Mouse (Mus musculus): ENCODE data around the gene Mrps11.

Mrps11 gene

DNA sequence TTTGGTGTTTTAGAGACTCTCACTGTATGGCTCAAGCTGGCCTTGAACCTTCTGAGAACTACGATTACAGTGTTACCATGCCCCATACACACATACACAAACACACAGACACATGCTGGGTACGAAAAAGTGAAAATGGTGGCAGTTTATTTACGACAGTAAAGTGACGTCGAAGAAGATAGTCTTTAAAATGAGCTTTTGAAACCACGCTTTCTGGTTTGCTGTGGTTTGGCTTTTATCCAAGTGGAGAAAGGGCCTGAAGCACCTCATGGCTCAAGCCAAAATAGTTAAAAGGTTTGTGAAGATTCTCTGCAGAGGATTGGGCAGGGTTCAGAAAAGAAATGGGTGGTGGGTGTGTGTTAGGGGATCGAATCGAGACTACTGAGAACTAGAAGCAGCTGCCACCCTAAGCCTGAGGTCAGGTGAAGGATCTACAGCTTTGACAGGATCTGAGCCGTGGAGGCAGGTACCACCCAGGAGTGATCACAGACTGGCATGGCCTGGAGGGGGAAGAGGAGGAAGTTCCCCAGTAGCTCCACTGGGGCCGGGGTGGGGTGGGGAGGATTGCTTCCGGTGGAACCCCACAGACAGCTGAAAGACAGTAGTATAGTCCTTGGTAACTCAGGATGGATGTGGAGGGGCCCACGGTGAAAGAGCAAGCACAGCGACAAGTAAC, 11.1 kb downstream of the Mrps11 start:
- no peak for DNase-seq (ENCODE audit: low spot score in 2 of 2)

DNA sequence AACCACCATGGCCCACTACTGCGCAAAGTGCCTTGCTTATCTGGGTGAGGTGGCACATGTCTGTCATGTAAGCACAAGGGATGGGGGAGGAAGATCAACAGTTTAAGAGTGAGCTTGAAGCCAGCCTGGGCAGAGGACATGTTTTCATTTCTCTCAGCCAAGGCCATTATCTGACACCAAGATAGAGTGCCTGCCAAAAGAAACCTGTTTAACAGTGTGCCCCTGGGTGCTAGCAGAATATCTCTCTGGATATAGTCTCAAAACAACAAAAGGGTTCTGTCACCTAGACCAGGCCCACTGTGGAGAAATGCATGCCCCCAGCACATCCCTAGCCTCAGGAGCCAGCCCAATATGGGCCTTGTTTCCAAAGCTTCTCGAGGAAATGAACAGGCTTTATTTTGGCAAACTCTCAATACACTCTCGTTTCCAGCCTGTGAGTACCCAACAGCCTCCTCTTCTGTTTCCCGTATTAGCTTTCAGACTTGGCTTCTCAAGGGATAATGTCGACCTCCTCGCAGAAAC, 11.7 kb downstream of the Mrps11 start:
- no peak for DNase-seq (ENCODE audit: low spot score in 2 of 2)

DNA sequence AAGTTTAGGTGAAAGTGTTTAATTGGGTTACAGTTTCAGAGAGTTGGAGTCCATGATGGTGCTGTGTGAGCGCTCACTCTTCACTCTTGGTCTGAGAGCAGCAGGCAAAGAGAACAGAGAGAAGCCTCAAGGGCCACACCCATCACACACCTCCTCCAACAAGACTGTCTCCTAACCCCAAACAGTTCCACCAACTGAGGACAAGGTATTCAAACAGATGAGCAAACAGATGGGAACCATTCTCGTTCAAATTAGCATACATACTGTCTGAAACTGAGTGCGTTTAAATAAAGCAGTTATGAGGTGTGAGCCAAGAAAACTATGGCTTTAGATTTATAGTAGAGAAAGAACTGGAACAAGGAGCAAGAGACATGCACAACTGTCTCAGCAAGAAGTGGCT, 13.7 kb downstream of the Mrps11 start:
- DNase-seq (ENCODE audit: low spot score in 2 of 2): no peak

DNA sequence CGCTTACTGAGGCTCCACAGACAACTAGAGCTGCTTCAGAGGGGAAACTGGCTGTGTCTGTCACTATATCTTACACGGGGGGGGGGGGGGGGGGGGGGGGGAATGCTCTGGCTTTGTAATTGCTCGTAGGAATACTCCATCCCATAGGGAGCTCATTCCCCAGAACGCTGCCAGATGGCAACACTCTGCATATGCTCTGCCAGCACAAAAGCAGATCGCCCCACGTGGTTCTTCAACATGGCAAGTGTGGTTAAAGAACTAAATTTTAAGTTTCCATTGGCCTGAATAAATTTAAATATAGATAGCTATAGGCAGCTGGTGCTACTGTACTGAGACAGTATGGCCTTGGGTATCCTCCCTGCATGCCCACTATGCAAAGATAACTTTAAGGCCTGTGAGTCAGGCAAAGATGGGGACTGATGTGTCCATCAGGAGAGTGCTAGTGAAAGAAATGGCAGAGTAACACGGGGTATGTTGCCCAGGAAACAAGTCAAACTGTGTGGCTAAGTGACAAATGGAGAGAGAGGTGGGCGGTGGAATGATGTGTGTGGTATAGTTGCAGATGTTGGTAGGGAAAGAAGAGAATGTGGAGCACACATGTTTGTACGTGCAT, 15.0 kb downstream of the Mrps11 start:
- DNase-seq (ENCODE audit: low spot score in 2 of 2): no peak

DNA sequence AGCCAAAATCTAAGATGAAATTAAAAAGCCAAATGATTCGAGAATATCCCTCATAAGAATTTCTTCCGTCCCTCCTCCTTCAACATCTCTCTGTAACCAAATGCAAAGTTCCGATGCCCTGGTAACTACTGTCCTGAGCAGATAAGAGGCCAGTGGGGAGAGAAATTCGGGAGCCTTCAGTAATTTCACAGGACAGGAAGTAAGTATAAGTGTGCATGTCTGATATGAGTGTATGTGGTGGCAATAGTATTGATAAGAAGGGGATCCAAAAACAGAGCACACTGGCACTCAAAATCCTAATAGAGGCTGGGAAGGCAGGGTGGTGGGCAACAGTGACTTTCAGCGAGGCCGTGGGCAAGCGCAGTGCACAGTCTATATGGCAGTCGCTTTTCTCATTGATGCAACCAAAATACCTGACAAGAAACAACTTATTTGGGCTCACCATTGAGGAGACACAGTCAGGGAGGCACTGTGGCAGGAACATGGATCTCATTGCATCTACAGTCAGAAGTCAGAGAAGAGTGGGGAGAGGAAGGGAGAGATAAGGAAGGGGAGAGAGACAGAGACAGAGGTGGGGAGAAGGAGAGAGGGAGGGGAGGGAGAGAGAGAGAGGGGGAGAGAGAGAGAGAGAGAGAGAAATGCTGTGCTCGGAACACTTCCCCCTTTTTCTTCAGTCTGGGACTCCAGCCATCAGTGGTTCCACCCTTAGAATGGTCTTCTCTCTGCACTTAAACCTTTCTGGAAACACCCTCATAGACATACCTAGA, 17.0 kb downstream of the Mrps11 start:
- DNase-seq (ENCODE audit: low spot score in 2 of 2): no peak

DNA sequence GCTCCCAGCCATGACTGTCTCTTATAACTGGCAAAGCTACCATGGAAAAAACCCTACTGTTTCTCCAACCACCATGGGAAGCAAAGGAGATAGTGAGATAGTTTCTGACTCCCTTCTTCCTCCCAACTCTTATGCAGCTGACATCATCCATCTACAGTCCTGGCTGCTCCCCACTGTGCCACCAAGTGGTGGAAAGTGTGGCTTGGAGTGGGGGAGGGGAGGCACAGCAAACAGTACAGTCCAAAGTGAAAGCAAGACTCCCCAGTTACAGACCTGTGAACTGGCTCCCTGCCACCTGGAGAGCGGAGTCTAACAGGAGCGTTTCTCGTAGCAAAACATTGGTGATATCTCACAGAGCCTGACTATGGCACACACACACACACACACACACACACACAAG, 20.9 kb downstream of the Mrps11 start:
- DNase-seq (ENCODE audit: low spot score in 2 of 2): no peak

DNA sequence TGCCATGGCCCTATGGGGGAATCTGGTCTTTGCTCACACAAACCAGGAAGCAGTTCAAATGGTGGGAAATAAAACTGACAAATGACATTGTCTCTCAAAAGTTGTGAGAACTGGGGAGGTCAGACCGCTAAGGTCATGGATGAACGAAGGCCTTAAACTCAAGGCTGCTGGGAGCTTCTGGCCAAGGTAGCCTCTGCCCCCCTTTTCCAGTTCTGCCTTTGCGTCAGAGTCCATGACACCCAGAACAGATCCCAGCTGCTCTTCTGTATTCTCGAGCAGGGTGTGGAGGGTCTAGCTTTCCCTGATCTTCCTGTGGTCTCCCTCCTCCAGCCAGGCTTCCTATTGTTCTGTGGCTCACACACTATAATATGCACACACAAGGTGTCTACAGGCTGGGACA, 24.3 kb downstream of the Mrps11 start:
- no peak for DNase-seq (ENCODE audit: low spot score in 2 of 2)

DNA sequence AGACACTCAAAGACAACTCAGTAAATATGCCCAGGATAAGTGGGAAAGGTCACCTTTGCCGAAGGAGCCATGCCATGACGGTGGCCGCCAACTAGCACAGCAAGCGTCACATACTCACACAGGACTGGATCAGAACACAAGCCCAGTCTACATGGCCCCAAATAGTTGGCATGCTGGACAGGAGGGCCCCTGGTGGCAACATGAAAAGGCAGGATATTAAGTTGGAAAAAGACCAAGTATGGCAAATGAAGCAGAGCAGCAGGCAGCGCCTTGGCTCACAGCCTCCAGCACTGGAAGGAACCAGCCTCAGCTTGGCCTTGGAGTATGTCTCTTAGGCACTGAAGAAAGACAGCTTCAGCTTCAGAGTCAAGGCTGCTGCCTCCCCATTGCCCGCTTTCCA, 30.9 kb downstream of the Mrps11 start:
- DNase-seq (ENCODE audit: low spot score in 2 of 2): no peak

DNA sequence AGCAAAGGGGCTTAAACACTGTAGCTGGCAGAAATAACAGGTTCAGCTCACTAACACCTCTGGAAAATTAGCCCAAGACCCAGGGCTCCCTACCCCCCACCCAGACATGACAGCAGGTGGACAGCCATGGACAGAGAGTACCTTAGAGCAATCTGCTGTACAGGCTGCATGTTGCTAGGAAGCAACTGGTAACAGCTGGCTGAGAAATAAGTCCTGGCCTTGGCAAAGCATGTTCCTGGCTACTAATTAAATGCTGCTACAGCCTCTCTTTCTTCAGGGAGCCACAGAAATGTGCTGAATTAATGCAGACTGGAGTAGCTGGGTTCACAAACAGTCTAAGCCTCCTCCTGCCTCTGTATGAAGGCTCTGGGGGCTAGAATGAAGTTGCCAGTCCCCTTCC, 31.8 kb downstream of the Mrps11 start:
- DNase-seq (ENCODE audit: low spot score in 2 of 2): no peak

DNA sequence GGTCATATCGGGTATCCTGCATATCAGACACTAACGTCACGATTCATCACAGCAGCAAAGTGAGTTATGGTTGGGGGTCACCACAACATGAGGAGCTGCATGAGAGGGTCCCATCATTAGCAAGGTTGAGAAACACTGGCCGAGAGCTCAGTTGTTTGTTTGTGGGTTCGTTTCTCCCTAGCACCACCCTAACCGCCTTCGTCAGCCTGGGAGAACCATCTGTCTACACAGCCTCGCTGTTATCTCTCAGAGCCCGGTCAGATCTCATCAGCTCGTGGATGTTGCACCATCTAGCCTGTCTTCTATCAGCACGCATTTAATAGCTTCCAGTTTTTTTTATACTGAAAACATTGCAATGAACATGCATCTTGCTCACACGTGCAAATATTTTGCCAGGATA, 35.4 kb downstream of the Mrps11 start:
- DNase-seq (ENCODE audit: low spot score in 2 of 2): no peak

DNA sequence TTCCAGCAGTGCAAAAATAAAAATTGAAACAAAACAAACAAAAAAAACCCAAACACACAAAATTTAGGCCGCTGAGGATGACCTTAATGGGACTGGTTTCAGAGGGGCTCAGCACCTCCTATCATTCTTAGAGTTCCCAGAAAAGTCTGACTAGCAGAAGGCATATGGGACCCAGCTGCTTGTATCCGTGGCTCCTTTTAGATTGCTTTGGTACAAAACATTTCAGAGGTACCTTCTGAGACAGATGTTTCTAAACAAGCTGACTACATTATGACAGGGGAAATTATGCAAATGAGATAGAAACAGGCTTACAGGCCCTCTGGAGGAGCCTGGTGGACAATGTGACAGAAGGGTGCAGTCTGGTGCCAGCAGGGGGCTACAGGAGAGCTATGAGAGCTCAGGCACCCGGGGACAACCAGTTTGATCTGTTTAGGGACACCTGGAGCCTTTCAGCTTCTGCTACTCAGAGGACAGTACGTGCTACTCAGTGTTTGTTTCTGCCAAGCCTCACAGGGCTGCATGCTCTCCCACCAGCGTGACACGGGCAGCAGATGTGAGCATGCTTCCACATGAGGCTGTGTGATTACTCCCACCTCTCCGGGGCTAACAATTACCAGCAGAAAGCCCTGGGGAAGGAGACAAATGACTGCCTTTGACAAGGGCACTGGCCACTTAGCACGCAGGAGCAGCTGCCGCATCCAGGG, 43.9 kb downstream of the Mrps11 start:
- no peak for DNase-seq (ENCODE audit: low spot score in 2 of 2)

DNA sequence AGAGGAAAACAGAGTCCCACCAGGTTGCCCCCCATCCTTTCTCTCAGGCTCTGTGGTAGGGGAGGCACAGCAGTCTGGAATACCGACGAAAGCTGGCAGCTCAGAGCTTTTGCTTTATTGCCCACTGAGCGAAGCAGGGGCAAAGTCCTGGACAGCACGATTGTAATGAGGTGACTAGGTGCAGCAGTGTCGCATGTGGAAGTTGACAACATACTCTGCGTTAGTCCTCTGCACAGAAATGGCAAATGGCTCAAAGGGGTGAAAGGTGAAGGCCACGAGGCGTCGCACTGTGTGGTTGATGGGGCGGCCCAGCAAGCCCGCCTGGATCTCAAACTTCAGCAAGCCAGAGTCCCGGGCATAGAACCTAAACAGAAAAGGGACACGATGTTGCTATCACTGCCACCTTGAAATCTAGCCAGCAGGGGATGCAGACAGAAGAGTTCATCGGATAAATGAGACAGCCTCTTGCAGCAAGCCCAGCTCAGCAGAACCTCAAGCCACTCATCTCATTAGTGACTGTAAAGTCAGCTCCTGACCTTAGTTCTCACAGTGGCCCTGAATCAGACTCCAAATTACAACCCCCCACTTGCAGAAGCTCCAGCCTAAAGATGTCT, 44.9 kb downstream of the Mrps11 start:
- DNase-seq (ENCODE audit: low spot score in 2 of 2): no peak

DNA sequence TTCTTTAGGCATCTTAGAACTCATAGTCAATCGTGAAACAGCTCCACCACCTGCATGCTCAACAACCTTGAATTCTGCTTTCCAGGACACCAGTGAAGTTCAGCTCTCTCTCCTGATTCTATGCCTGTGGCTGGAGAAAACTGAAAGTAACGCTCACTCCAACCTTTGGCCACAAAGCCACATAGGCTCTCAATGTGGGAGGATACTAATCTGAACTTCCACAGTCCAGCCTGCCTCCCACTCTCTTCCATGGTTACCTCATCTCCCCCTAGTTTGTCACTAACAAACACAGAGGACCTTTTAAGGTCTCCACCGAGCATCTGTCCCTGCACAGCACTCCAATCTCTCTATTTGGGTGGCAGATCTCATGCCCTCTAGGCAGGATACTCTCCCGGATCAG, 52.7 kb downstream of the Mrps11 start:
- no peak for DNase-seq (ENCODE audit: low spot score in 2 of 2)

DNA sequence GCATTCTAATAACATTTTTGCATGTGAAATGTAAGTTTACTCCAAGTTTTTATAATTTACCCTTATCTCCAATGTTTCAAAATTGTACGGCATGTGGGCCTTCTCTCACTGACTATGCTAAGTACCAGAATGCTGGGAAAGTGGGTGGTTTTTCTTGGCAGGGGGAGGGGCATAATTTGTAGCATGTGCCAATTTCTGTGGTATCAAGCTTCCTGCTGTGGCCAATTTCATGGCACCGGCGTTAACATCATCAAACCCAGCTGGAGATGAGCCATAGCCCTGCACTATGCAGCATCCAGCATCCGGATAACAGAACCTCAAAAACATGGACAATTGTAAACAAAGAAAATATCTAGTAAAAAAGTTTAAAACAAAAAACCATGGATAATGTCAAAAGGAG, 54.3 kb downstream of the Mrps11 start:
- no peak for DNase-seq (ENCODE audit: low spot score in 2 of 2)

DNA sequence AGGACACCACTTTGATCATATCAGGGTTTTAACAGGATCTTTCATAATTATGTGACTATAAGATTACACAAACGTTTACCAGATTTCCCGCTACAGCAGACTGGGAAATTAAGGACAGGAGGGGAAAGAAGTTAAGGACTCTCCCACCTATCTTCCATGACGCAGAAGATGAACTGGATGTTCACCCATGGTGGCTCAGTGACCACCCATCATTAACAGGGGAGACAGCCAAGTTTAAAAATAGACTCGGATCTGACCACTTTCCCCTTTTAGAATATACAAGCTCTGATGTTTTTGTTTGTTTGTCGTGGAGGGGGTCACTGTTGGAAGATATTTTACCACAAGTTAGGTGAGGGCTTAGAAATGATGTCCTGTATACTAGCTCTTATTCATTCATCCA, 58.7 kb downstream of the Mrps11 start:
- DNase-seq (ENCODE audit: low spot score in 2 of 2): no peak

Measured in spleen, postnatal 14 days (tissue).